Comparison of ENCODE assay signal across 18 mouse cellular contexts in the genomic region with DNA sequence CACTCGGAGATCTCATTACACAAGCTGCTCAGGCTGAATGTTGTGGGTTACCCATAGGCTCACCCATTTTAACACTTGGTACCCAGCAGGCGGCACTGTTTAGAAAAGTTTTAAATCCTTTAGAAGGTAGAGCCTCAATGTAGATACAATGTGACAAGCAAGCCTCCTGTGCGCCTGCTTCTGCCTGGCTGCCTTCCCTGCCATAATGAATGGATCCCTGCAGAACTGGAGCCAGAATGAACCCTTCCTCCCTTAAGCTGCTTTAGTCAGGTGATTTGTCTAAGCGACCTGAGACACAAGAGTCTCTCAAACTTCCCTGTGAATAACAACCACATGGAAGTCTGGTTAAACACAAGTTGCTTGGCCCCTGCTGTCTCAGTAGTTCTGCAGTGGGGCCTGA.
A peak's percentile ranks its signal among the peaks of the same experiment; 100 is the strongest.
DNase-seq lines count a peak whose midpoint lies in the region; ATAC-seq and TF ChIP-seq lines count a peak whose summit lies in the region.
"Had no signal": no experiment of that assay in that cellular context is flagged by ENCODE, and none has a peak within 500 bp of the region (broad histone marks: within the 10 kb centered on the region; RNA-seq: fewer than 3 reads in every experiment).

No protein-coding gene starts in this region.

- no peak for ATAC-seq in liver, postnatal 0 days
- no peak for ATAC-seq in liver, embryonic 12.5 days
- ATAC-seq in hindbrain, embryonic 12.5 days (ENCODE audit: low FRiP score) = no peak
- ATAC-seq: forebrain, embryonic 13.5 days; forebrain, postnatal 0 days; intestine, embryonic 15.5 days had no signal

- no peak overlapping the region for H3K4me2 ChIP-seq in liver, postnatal 0 days (ENCODE audit: low read depth, low read length)
- H3K4me2 ChIP-seq in liver, embryonic 12.5 days = no peak overlapping the region
- no peak overlapping the region for H3K4me2 ChIP-seq in hindbrain, embryonic 12.5 days (replicated peaks)
- H3K4me2 ChIP-seq: forebrain, embryonic 13.5 days; hindbrain, embryonic 14.5 days; intestine, embryonic 15.5 days had no signal

- H3K36me3 ChIP-seq in liver, postnatal 0 days (replicated peaks; ENCODE audit: insufficient read depth, low read length) = no peaks in the 10 kb centered on the region
- no peaks in the 10 kb centered on the region for H3K36me3 ChIP-seq in liver, embryonic 12.5 days
- H3K36me3 ChIP-seq in hindbrain, embryonic 12.5 days = no peaks in the 10 kb centered on the region
- H3K36me3 ChIP-seq: intestine, embryonic 15.5 days had no signal

- no peaks in the 10 kb centered on the region for H3K9me3 ChIP-seq in liver, postnatal 0 days (ENCODE audit: low read length)
- no peaks in the 10 kb centered on the region for H3K9me3 ChIP-seq in liver, embryonic 12.5 days (replicated peaks)
- no peaks in the 10 kb centered on the region for H3K9me3 ChIP-seq in hindbrain, embryonic 12.5 days (replicated peaks)
- H3K9me3 ChIP-seq: forebrain, embryonic 13.5 days; intestine, embryonic 15.5 days had no signal

- H3K4me1 ChIP-seq in liver, postnatal 0 days (ENCODE audit: insufficient read depth) = no peaks in the 10 kb centered on the region
- H3K4me1 ChIP-seq in liver, embryonic 12.5 days = no peaks in the 10 kb centered on the region; the same call in 1 of the 2 replicates
- H3K4me1 ChIP-seq in hindbrain, embryonic 12.5 days = no peaks in the 10 kb centered on the region
- H3K4me1 ChIP-seq: forebrain, embryonic 13.5 days; intestine, embryonic 15.5 days had no signal

- no peak overlapping the region for H3K27ac ChIP-seq in liver, postnatal 0 days (ENCODE audit: low read depth)
- H3K27ac ChIP-seq in liver, embryonic 12.5 days = no peak overlapping the region
- H3K27ac ChIP-seq in hindbrain, embryonic 12.5 days = no peak overlapping the region
- H3K27ac ChIP-seq: forebrain, embryonic 13.5 days; hindbrain, embryonic 14.5 days; intestine, embryonic 15.5 days had no signal

- 0 out of 2 replicates have a peak, but pooled peaks have one; percentile 8 for TF ChIP-seq CTCF in liver, postnatal 0 days (IDR thresholded peaks at IDR 0.05; ENCODE audit: low read depth)

- TF ChIP-seq EP300 in liver, postnatal 0 days (IDR thresholded peaks at IDR 0.05; ENCODE audit: low read depth) = no peak

- 64% methylated on average over 4 of the region's 4 CpGs for WGBS in liver, postnatal 0 days (ENCODE audit: insufficient replicate concordance)
- 50% methylated on average over 4 of the region's 4 CpGs for WGBS in liver, embryonic 12.5 days (ENCODE audit: insufficient replicate concordance)
- 63% methylated on average over 4 of the region's 4 CpGs for WGBS in hindbrain, embryonic 12.5 days

- peak; percentile 74 for DNase-seq in heart, adult 11 months
- DNase-seq in heart, adult 18-20 months = no peak
- DNase-seq in liver, postnatal 0 days = no peak
- DNase-seq in ES-CJ7 (ENCODE audit: low read depth, low spot score) (peak; percentile 44), ZHBTc4 (ENCODE audit: low read depth, low spot score) (peak; percentile 48)
- no peak for DNase-seq in urinary bladder, adult 2 months (ENCODE audit: low spot score)
- DNase-seq: adrenal gland, postnatal 10 days; cerebellum, adult 11-12 months; cerebellum, adult 9-10 months; cerebellum, postnatal 25 days; forebrain, postnatal 0 days; gastrocnemius, postnatal 14 days; heart, postnatal 10 days had no signal

- no peak overlapping the region for H3K4me3 ChIP-seq in liver, postnatal 0 days (ENCODE audit: low read depth, low read length)
- no peak overlapping the region for H3K4me3 ChIP-seq in liver, embryonic 12.5 days
- H3K4me3 ChIP-seq in hindbrain, embryonic 12.5 days = no peak overlapping the region
- H3K4me3 ChIP-seq: forebrain, embryonic 13.5 days; intestine, embryonic 15.5 days had no signal

- no peak overlapping the region for H3K9ac ChIP-seq in liver, postnatal 0 days (replicated peaks)
- no peak overlapping the region for H3K9ac ChIP-seq in liver, embryonic 12.5 days
- H3K9ac ChIP-seq in hindbrain, embryonic 12.5 days = no peak overlapping the region
- H3K9ac ChIP-seq: forebrain, embryonic 13.5 days; forebrain, postnatal 0 days; hindbrain, embryonic 14.5 days; intestine, embryonic 15.5 days had no signal

- no peaks in the 10 kb centered on the region for H3K27me3 ChIP-seq in liver, postnatal 0 days (ENCODE audit: insufficient read depth, low read length)
- no peaks in the 10 kb centered on the region for H3K27me3 ChIP-seq in liver, embryonic 12.5 days (replicated peaks)
- H3K27me3 ChIP-seq in hindbrain, embryonic 12.5 days = no peaks in the 10 kb centered on the region
- H3K27me3 ChIP-seq: forebrain, embryonic 13.5 days; intestine, embryonic 15.5 days had no signal

Comparison
In these comparisons a context has a peak if more than half of its experiments do, and no peak if none do; other contexts are left out.
1. DNase-seq: peak in heart, adult 11 months (single experiment), ES-CJ7 (single experiment) and ZHBTc4 (single experiment); none in heart, adult 18-20 months (0 of 2), liver, postnatal 0 days (single experiment) and urinary bladder, adult 2 months (single experiment).